Mouse (Mus musculus): ENCODE measurements at regions not wholly inside any gene's neighbourhood (a gene's known extent, or its start where the extent isn't known, plus 50 kb on each side); places are given as distances from the start of the nearest gene placed in this dataset.

GRCm38 (mm10) chr3:156423100-156423499, 138.5 kb upstream of the Negr1 start:
- Histone ChIP-seq H3K4me1 (no peaks in the 10 kb centered on the region), H3K4me3 (replicated peaks) (no peak overlapping the region), H3K36me3 (no peaks in the 10 kb centered on the region), H3K9ac (no peak overlapping the region), H3K4me2 (replicated peaks) (no peak overlapping the region), H3K27me3 (no peaks in the 10 kb centered on the region), H3K9me3 (replicated peaks) (no peaks in the 10 kb centered on the region), H3K27ac (replicated peaks) (no peak overlapping the region)
- ATAC-seq (ENCODE audit: insufficient number of reproducible peaks, low FRiP score, low TSS enrichment, low read depth), result no peak
- 47% methylated on average over 3 of the region's 3 CpGs for WGBS

- Histone ChIP-seq H3K4me3 (replicated peaks) (no peak overlapping the region), H3K27ac (replicated peaks) (no peak overlapping the region), H3K4me2 (replicated peaks) (no peak overlapping the region), H3K36me3 (no peaks in the 10 kb centered on the region), H3K27me3 (no peaks in the 10 kb centered on the region), H3K4me1 (no peaks in the 10 kb centered on the region), H3K9me3 (replicated peaks) (no peaks in the 10 kb centered on the region), H3K9ac (no peak overlapping the region)
- no peak for ATAC-seq (ENCODE audit: insufficient number of reproducible peaks, low FRiP score, low TSS enrichment, low read depth)
- 43% methylated on average over 4 of the region's 4 CpGs for WGBS
These were observed 106.6 kb upstream of the Negr1 start for GRCm38 (mm10) chr3:156455042-156455441.

GRCm38 (mm10) chr3:156463299-156463698, 98.3 kb upstream of the Negr1 start:
- no peaks in the 10 kb centered on the region for H3K27me3 ChIP-seq
- H3K9me3 ChIP-seq (replicated peaks), result no peaks in the 10 kb centered on the region

DNA sequence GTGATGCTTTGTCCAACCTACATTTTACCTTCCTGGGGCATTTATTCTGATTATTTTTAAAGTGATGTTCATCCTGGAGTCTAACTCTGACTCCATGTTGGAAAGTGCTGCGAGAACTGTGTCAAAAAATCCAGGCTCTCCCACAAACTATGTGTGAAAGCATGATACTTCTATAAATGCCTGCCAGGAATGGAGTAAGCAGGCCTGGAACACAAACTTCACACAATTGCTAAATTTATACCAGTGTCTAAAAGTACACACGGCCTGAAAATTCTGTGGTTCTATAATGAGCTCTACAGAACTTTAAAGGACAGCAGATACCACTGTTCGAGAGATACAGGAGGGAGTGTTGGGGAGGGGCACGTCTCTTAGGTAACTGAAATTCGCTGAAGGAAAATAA, 96.0 kb upstream of the Negr1 start:
- Histone ChIP-seq H3K9me3 (replicated peaks) (no peaks in the 10 kb centered on the region), H3K9ac (no peak overlapping the region), H3K36me3 (no peaks in the 10 kb centered on the region), H3K4me2 (replicated peaks) (no peak overlapping the region), H3K4me1 (no peaks in the 10 kb centered on the region), H3K27me3 (no peaks in the 10 kb centered on the region), H3K4me3 (replicated peaks) (no peak overlapping the region), H3K27ac (replicated peaks) (no peak overlapping the region)
- 70% methylated on average over 5 of the region's 5 CpGs for WGBS
- ATAC-seq (ENCODE audit: insufficient number of reproducible peaks, low FRiP score, low TSS enrichment, low read depth), result no peak

More at GRCm38 (mm10) chr3:156463299-156463698, 98.3 kb upstream of the Negr1 start:
- Histone ChIP-seq H3K36me3 (no peaks in the 10 kb centered on the region), H3K4me1 (no peaks in the 10 kb centered on the region), H3K27ac (replicated peaks) (no peak overlapping the region), H3K9ac (no peak overlapping the region), H3K4me3 (replicated peaks) (no peak overlapping the region), H3K4me2 (replicated peaks) (no peak overlapping the region)
- WGBS, result 60% methylated on average over 2 of the region's 2 CpGs
- no peak for ATAC-seq (ENCODE audit: insufficient number of reproducible peaks, low FRiP score, low TSS enrichment, low read depth)

DNA sequence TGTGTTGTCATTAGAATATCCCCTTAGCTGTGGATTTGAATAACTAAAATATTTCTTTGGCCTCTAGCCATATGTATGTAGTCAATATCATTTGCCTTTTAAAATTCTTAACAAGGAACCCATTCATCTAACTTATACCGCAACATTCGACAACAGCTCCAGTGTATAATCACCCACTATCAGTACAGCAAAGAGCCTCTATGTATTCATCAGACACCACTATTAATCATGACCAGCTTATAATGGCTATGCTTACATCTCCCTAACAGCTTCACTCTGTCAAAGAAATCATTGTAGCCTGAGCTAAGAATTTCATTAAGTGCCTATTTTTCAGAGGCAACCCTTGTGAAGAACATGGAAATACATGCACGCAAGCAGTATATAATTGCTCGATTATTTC, 88.9 kb upstream of the Negr1 start:
- H3K4me3 ChIP-seq (replicated peaks), result no peak overlapping the region
- H3K9ac ChIP-seq, result no peak overlapping the region
- no peaks in the 10 kb centered on the region for H3K4me1 ChIP-seq
- WGBS, result 84% methylated on average over 4 of the region's 4 CpGs
- no peak for ATAC-seq (ENCODE audit: insufficient number of reproducible peaks, low FRiP score, low TSS enrichment, low read depth)
- no peak overlapping the region for H3K4me2 ChIP-seq (replicated peaks)
- H3K9me3 ChIP-seq (replicated peaks), result no peaks in the 10 kb centered on the region
- no peaks in the 10 kb centered on the region for H3K36me3 ChIP-seq
- no peaks in the 10 kb centered on the region for H3K27me3 ChIP-seq
- no peak overlapping the region for H3K27ac ChIP-seq (replicated peaks)
